Mouse (Mus musculus) limb, embryonic 14.5 days (tissue): ENCODE measurements around the gene Ift57. TPM values are rescaled to one million over a fixed set of nuclear protein-coding genes. Genes with fewer than 3 reads are reported as not detected.

Source experiments
- ATAC-seq: fragments of 200-750 bp; cut with Nextera tagmentation; 2 replicates; pipeline ENCODE4 v1.8.0; 2017; ENCODE audit warnings: low read depth, moderate number of reproducible peaks, moderate TSS enrichment; ENCODE audit not compliant: low FRiP score
- DNase-seq: peaks from one replicate; pipeline ENCODE4 v3.0.0-alpha.2; 2015; ENCODE audit warnings: low spot score
- H3K27ac ChIP-seq: fragments of 300-500 bp; sonication (generic); replicated peaks from 2 replicates; pipeline ENCODE4 v1.5.1; 2014; ENCODE audit warnings: low read depth, mild to moderate bottlenecking, low read length, moderate library complexity, mixed read lengths
- H3K27me3 ChIP-seq: fragments of 300-500 bp; sonication (generic); 2 replicates; pipeline ENCODE4 v1.6.1; 2014; ENCODE audit warnings: low read length, mixed read lengths; ENCODE audit not compliant: control insufficient read depth, insufficient read depth
- H3K36me3 ChIP-seq: fragments of 300-500 bp; sonication (generic); 2 replicates; pipeline ENCODE4 v1.6.1; 2014; ENCODE audit warnings: mild to moderate bottlenecking, low read length, moderate library complexity, mixed read lengths; ENCODE audit not compliant: control insufficient read depth, insufficient read depth
- H3K4me1 ChIP-seq: fragments of 300-500 bp; sonication (generic); 2 replicates; pipeline ENCODE4 v1.6.1; 2014; ENCODE audit warnings: antibody characterized with exemption, low read length, mixed read lengths; ENCODE audit not compliant: control insufficient read depth, insufficient read depth
- H3K4me2 ChIP-seq: fragments of 300-500 bp; sonication (generic); replicated peaks from 2 replicates; pipeline ENCODE4 v1.6.1; 2014; ENCODE audit warnings: low read depth, mild to moderate bottlenecking, low read length, moderate library complexity; ENCODE audit not compliant: severe bottlenecking
- H3K4me3 ChIP-seq: fragments of 300-500 bp; sonication (generic); replicated peaks from 2 replicates; pipeline ENCODE4 v1.5.1; 2014; ENCODE audit warnings: low read length
- H3K9ac ChIP-seq: fragments of 300-500 bp; sonication (generic); 2 replicates; pipeline ENCODE4 v1.6.1; 2014; ENCODE audit warnings: mild to moderate bottlenecking, low read depth, low read length, moderate library complexity; ENCODE audit not compliant: severe bottlenecking
- H3K9me3 ChIP-seq: fragments of 300-500 bp; sonication (generic); 2 replicates; pipeline ENCODE4 v1.6.1; 2016; ENCODE audit warnings: low read length; ENCODE audit not compliant: control insufficient read depth
- POLR2A ChIP-seq: fragments of 200-500 bp; IDR thresholded peaks from 2 replicates; pipeline ENCODE4 v1.8.0; 2012; ENCODE audit warnings: inconsistent platforms, mild to moderate bottlenecking, moderate library complexity, borderline replicate concordance; ENCODE audit not compliant: insufficient read depth, insufficient read length; ENCODE audit errors: extremely low read depth
- WGBS: fragments of 180-500 bp; shearing (Covaris S2); extraction: QIAGEN DNeasy Blood & Tissue Kit; methylation state at CpG from one replicate; pipeline ENCODE4 v1.1.7; 2014; 5-methylcytosine and 5-hydroxymethylcytosine counted together
- polyA plus RNA-seq, 2 experiments: library from polyadenylated mRNA; depleted of rRNA in 1 of 2; stranded (reverse) in 1 of 2; unstranded in 1 of 2; fragments of >200 nt; fragmentation: Nextera tagmentation in 1 of 2; extraction: Ambion mirVana in 1 of 2; gene quantifications; 2 replicates each; pipeline versions ENCODE4 v1.2.1 to v1.2.3; 2012 to 2014

Ift57 gene
- polyA plus RNA-seq, 2 experiments = 23.6 to 27.2 TPM

DNA sequence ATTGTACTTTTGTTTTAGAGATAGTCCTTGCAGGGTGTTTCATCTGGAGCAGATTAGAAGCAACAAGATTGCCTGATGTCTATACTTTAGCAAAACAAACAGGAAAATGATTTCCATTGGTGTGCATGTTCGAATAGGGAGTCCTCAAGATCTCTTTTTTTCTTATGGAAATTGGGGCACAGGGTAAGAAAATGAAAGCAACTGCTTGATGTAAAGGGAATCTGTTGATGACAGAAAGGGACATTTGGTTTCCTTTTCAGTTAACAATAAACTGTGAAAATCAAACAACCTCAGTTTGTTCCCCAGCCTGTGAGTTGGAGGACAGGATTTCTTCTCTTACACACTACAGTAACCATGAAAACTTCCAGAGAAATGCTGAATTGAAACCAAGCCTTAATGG is 53.9 kb downstream of the Ift57 start:
- Histone ChIP-seq H3K27ac (no peak overlapping the region), H3K36me3 (no peaks in the 10 kb centered on the region), H3K9me3 (no peaks in the 10 kb centered on the region), H3K4me1 (no peaks in the 10 kb centered on the region), H3K9ac (no peak overlapping the region), H3K4me2 (no peak overlapping the region), H3K27me3 (no peaks in the 10 kb centered on the region), H3K4me3 (no peak overlapping the region)
- 74% methylated on average over 1 of the region's 1 CpGs for WGBS
- no peak for DNase-seq
- TF ChIP-seq POLR2A = no peak
- ATAC-seq = no peak

GRCm38 (mm10) chr16:49753318-49753717 is 54.3 kb downstream of the Ift57 start:
- no peaks in the 10 kb centered on the region for H3K4me1 ChIP-seq
- WGBS = 49% methylated on average over 3 of the region's 3 CpGs
- H3K27me3 ChIP-seq = no peaks in the 10 kb centered on the region
- H3K4me2 ChIP-seq = no peak overlapping the region
- no peak for TF ChIP-seq POLR2A
- H3K9me3 ChIP-seq = no peaks in the 10 kb centered on the region
- DNase-seq (no peak), ATAC-seq (no peak)
- H3K4me3 ChIP-seq = no peak overlapping the region
- no peak overlapping the region for H3K9ac ChIP-seq
- H3K27ac ChIP-seq = no peak overlapping the region
- H3K36me3 ChIP-seq = no peaks in the 10 kb centered on the region

GRCm38 (mm10) chr16:49760517-49761203 is 61.6 kb downstream of the Ift57 start:
- Histone ChIP-seq H3K4me3 (no peak overlapping the region), H3K4me2 (no peak overlapping the region), H3K27me3 (no peaks in the 10 kb centered on the region), H3K4me1 (no peaks in the 10 kb centered on the region), H3K9ac (no peak overlapping the region), H3K36me3 (peaks cover 8% of the 10 kb centered on the region), H3K27ac (no peak overlapping the region), H3K9me3 (no peaks in the 10 kb centered on the region)
- no peak for TF ChIP-seq POLR2A
- 79% methylated on average over 17 of the region's 17 CpGs for WGBS
- no peak for ATAC-seq
- DNase-seq = no peak

DNA sequence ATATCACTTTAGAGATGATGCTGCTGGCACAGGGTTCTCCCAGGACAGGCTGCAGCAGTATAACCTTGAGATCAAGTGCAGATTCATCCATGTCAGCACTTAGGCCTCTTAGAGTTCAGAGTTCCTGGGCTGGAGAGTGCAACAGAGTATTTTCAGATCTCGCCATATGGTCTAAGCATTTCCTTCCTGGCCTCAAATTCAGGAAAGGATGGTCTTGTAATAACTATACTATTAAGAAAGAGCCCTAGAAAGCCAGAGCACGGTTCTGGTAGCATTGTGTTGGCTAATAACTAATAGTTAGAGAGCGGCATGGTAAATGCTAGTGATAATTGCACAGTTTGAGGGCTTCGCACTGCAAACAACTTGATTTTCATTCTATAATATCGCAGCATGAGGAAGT is 62.9 kb downstream of the Ift57 start:
- Histone ChIP-seq H3K9me3 (no peaks in the 10 kb centered on the region), H3K4me3 (no peak overlapping the region), H3K4me2 (no peak overlapping the region), H3K27ac (no peak overlapping the region), H3K27me3 (no peaks in the 10 kb centered on the region), H3K36me3 (peaks cover 8% of the 10 kb centered on the region), H3K4me1 (no peaks in the 10 kb centered on the region), H3K9ac (no peak overlapping the region)
- DNase-seq = no peak
- WGBS = 75% methylated on average over 5 of the region's 5 CpGs
- TF ChIP-seq POLR2A = no peak
- ATAC-seq = no peak

- TF ChIP-seq POLR2A = no peak
- Histone ChIP-seq H3K9ac (no peak overlapping the region), H3K27ac (no peak overlapping the region), H3K4me2 (no peak overlapping the region), H3K27me3 (no peaks in the 10 kb centered on the region), H3K4me1 (no peaks in the 10 kb centered on the region), H3K4me3 (no peak overlapping the region), H3K9me3 (no peaks in the 10 kb centered on the region), H3K36me3 (peaks cover 8% of the 10 kb centered on the region)
- WGBS = 67% methylated on average over 3 of the region's 3 CpGs
- DNase-seq (peak; percentile 40), ATAC-seq (no peak)
Observed at GRCm38 (mm10) chr16:49766326-49766725, 67.3 kb downstream of the Ift57 start.

GRCm38 (mm10) chr16:49768491-49769031 is 69.5 kb downstream of the Ift57 start:
- H3K9me3 ChIP-seq = no peaks in the 10 kb centered on the region
- no peak overlapping the region for H3K9ac ChIP-seq
- TF ChIP-seq POLR2A = no peak
- no peak overlapping the region for H3K4me3 ChIP-seq
- no peak overlapping the region for H3K4me2 ChIP-seq
- DNase-seq (no peak), ATAC-seq (no peak)
- 93% methylated on average over 4 of the region's 4 CpGs for WGBS
- H3K4me1 ChIP-seq = no peaks in the 10 kb centered on the region
- no peak overlapping the region for H3K27ac ChIP-seq
- peaks cover 8% of the 10 kb centered on the region for H3K36me3 ChIP-seq
- no peaks in the 10 kb centered on the region for H3K27me3 ChIP-seq
